Mouse (Mus musculus) stomach, postnatal 0 days (tissue): ENCODE results near the gene Vmn1r208. TPM values are rescaled to one million over a fixed set of nuclear protein-coding genes. Genes with fewer than 3 reads are reported as not detected.

ENCODE experiments used
- polyA plus RNA-seq: library from polyadenylated mRNA; unstranded; fragments of >200 nt; fragmentation: Nextera tagmentation; extraction: Ambion mirVana; gene quantifications from 2 replicates; pipeline ENCODE4 v1.2.1, GENCODE M21; 2015

The Vmn1r208 gene
- polyA plus RNA-seq, 1 experiment from 2014 or later: not detected

Other genes starting within 250 kb of the Vmn1r208 start
- not detected in 2 replicates for gene Vmn1r204, start 224.2 kb downstream of the Vmn1r208 start, polyA plus RNA-seq
- gene Vmn1r205, start 184.4 kb downstream of the Vmn1r208 start, polyA plus RNA-seq: not detected in 2 replicates
- not detected in 2 replicates for gene Vmn1r206, start 153.1 kb downstream of the Vmn1r208 start, polyA plus RNA-seq
- not detected in 2 replicates for gene Vmn1r207-ps, start 47.8 kb downstream of the Vmn1r208 start, polyA plus RNA-seq
- gene Vmn1r209, start 32.3 kb upstream of the Vmn1r208 start, polyA plus RNA-seq: not detected in 2 replicates
- not detected in 2 replicates for gene Vmn1r210, start 53.9 kb upstream of the Vmn1r208 start, polyA plus RNA-seq
- gene Vmn1r211, start 80.2 kb upstream of the Vmn1r208 start, polyA plus RNA-seq: not detected in 2 replicates
- gene Vmn1r212, start 106.8 kb upstream of the Vmn1r208 start, polyA plus RNA-seq: not detected in 2 replicates
- not detected in 2 replicates for gene Vmn1r213, start 230.3 kb upstream of the Vmn1r208 start, polyA plus RNA-seq